Mouse (Mus musculus): ENCODE results near the gene Taar7f. TPM values are rescaled to one million over a fixed set of nuclear protein-coding genes. Genes with fewer than 3 reads are reported as not detected.

The Taar7f gene
- not detected for polyA plus RNA-seq (2015; fragmentation: Illumina TruSeq; extraction: RNeasy Lipid Tissue Mini Kit (QIAGEN cat#74804); ENCODE audit: insufficient read depth, low read depth, low replicate concordance)

GRCm38 (mm10) chr10:24049210-24049609 is at the start of gene Taar7f:
TSS of gene Taar7f (plus strand) at chr10:24049510.

DNA sequence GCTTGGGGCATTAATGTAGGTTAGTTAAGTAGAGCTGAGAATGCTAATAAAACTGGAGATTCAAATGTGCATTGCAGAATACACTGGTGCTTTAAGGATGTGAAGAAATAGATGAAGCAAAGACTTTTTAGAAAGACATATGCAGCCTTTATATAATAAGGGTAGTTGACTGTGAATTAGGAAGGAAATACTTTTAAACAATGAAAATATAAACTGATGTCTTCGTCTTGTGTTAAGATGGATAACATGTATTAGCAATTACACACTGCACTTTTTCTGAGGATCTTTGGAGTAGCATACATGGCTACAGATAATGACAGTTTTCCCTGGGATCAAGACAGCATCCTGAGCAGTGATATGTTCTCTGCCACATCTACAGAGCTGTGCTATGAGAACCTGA is 49.7 kb upstream of the Taar7f start, which contains the start of gene Taar7b:
Gene Taar7b, plus strand, starts transcription at position 301 of the 400 bp plus-strand sequence.

DNA sequence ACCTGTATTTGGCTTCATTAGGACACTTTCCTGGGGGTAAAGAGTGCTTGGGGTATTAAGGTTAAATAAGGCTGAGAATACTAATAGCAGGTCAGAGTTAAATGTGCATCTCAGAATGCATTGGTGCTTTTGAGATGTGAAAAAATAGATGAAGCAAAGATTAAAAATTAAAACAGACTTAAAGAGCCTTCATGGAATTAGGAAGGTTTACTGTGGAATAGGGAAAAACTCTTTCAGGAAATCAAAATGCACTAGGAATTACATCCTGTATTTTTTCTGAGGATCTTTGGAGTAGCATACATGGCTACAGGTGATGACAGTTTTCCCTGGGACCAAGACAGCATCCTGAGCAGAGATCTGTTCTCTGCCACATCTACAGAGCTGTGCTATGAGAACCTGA is 22.4 kb upstream of the Taar7f start, which contains the start of gene Taar7d:
Gene Taar7d, plus strand, starts transcription at position 301 of the 400 bp plus-strand sequence.

GRCm38 (mm10) chr10:24037314-24037713 is 12.0 kb upstream of the Taar7f start, which contains the start of gene Taar7e:
TSS of gene Taar7e (plus strand) at chr10:24037614.

DNA sequence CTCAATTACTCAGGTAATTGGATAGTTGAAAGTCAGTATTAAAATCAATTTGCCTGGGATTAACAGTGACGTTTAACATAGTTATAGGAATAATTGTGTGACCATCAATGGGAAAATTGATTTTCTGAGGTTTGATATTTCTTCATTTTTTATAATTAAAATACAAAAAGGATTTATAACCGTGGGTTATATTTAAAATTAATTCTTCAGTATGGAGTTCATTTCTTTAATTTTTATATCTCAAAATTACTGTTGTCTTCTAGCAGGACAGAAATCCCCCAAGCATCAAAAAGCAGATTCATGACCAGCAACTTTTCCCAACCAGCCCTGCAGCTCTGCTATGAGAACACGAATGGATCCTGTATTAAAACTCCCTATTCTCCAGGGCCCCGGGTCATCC is 26.9 kb downstream of the Taar7f start, which contains the start of gene Taar8a:
Gene Taar8a, plus strand, starts transcription at position 301 of the 400 bp plus-strand sequence.

GRCm38 (mm10) chr10:24092194-24092593 is 42.9 kb downstream of the Taar7f start, which contains the start of gene Taar8b:
TSS of gene Taar8b (minus strand) at chr10:24092294.

Other genes starting within 250 kb of the Taar7f start
- not detected for gene Vnn3, start 198.0 kb upstream of the Taar7f start, polyA plus RNA-seq (2015; fragmentation: Illumina TruSeq; extraction: RNeasy Lipid Tissue Mini Kit (QIAGEN cat#74804); ENCODE audit: insufficient read depth, low read depth, low replicate concordance)
- gene Vnn1, start 154.8 kb upstream of the Taar7f start, polyA plus RNA-seq (2015; fragmentation: Illumina TruSeq; extraction: RNeasy Lipid Tissue Mini Kit (QIAGEN cat#74804); ENCODE audit: insufficient read depth, low read depth, low replicate concordance), result 0.66 TPM
- not detected for gene Taar1, start 129.2 kb upstream of the Taar7f start, polyA plus RNA-seq (2015; fragmentation: Illumina TruSeq; extraction: RNeasy Lipid Tissue Mini Kit (QIAGEN cat#74804); ENCODE audit: insufficient read depth, low read depth, low replicate concordance)
- not detected for gene Taar2, start 110.9 kb upstream of the Taar7f start, polyA plus RNA-seq (2015; fragmentation: Illumina TruSeq; extraction: RNeasy Lipid Tissue Mini Kit (QIAGEN cat#74804); ENCODE audit: insufficient read depth, low read depth, low replicate concordance)
- not detected for gene Taar3, start 100.0 kb upstream of the Taar7f start, polyA plus RNA-seq (2015; fragmentation: Illumina TruSeq; extraction: RNeasy Lipid Tissue Mini Kit (QIAGEN cat#74804); ENCODE audit: insufficient read depth, low read depth, low replicate concordance)
- gene Taar4, start 89.0 kb upstream of the Taar7f start, polyA plus RNA-seq (2015; fragmentation: Illumina TruSeq; extraction: RNeasy Lipid Tissue Mini Kit (QIAGEN cat#74804); ENCODE audit: insufficient read depth, low read depth, low replicate concordance), result not detected
- gene Taar5, start 78.8 kb upstream of the Taar7f start, polyA plus RNA-seq (2015; fragmentation: Illumina TruSeq; extraction: RNeasy Lipid Tissue Mini Kit (QIAGEN cat#74804); ENCODE audit: insufficient read depth, low read depth, low replicate concordance), result not detected
- not detected for gene Taar6, start 63.9 kb upstream of the Taar7f start, polyA plus RNA-seq (2015; fragmentation: Illumina TruSeq; extraction: RNeasy Lipid Tissue Mini Kit (QIAGEN cat#74804); ENCODE audit: insufficient read depth, low read depth, low replicate concordance)
- not detected for gene Taar7a, start 56.0 kb upstream of the Taar7f start, polyA plus RNA-seq (2015; fragmentation: Illumina TruSeq; extraction: RNeasy Lipid Tissue Mini Kit (QIAGEN cat#74804); ENCODE audit: insufficient read depth, low read depth, low replicate concordance)
- not detected for gene Taar7b, start 49.6 kb upstream of the Taar7f start, polyA plus RNA-seq (2015; fragmentation: Illumina TruSeq; extraction: RNeasy Lipid Tissue Mini Kit (QIAGEN cat#74804); ENCODE audit: insufficient read depth, low read depth, low replicate concordance)
- gene Taar7d, start 22.3 kb upstream of the Taar7f start, polyA plus RNA-seq (2015; fragmentation: Illumina TruSeq; extraction: RNeasy Lipid Tissue Mini Kit (QIAGEN cat#74804); ENCODE audit: insufficient read depth, low read depth, low replicate concordance), result not detected
- gene Taar7e, start 11.9 kb upstream of the Taar7f start, polyA plus RNA-seq (2015; fragmentation: Illumina TruSeq; extraction: RNeasy Lipid Tissue Mini Kit (QIAGEN cat#74804); ENCODE audit: insufficient read depth, low read depth, low replicate concordance), result not detected
- gene Taar8a, start 27.0 kb downstream of the Taar7f start, polyA plus RNA-seq (2015; fragmentation: Illumina TruSeq; extraction: RNeasy Lipid Tissue Mini Kit (QIAGEN cat#74804); ENCODE audit: insufficient read depth, low read depth, low replicate concordance), result not detected
- gene Taar8b, start 42.8 kb downstream of the Taar7f start, polyA plus RNA-seq (2015; fragmentation: Illumina TruSeq; extraction: RNeasy Lipid Tissue Mini Kit (QIAGEN cat#74804); ENCODE audit: insufficient read depth, low read depth, low replicate concordance), result not detected
- gene Taar8c, start 52.4 kb downstream of the Taar7f start, polyA plus RNA-seq (2015; fragmentation: Illumina TruSeq; extraction: RNeasy Lipid Tissue Mini Kit (QIAGEN cat#74804); ENCODE audit: insufficient read depth, low read depth, low replicate concordance), result not detected
- gene Taar9, start 60.0 kb downstream of the Taar7f start, polyA plus RNA-seq (2015; fragmentation: Illumina TruSeq; extraction: RNeasy Lipid Tissue Mini Kit (QIAGEN cat#74804); ENCODE audit: insufficient read depth, low read depth, low replicate concordance), result not detected
- 11.3 TPM for gene Stx7, start 99.8 kb downstream of the Taar7f start, polyA plus RNA-seq (2015; fragmentation: Illumina TruSeq; extraction: RNeasy Lipid Tissue Mini Kit (QIAGEN cat#74804); ENCODE audit: insufficient read depth, low read depth, low replicate concordance)
- gene Moxd1, start 174.0 kb downstream of the Taar7f start, polyA plus RNA-seq (2015; fragmentation: Illumina TruSeq; extraction: RNeasy Lipid Tissue Mini Kit (QIAGEN cat#74804); ENCODE audit: insufficient read depth, low read depth, low replicate concordance), result not detected

Measured in pancreas, adult 10 weeks (tissue).